Mouse (Mus musculus) ES-E14 (cell line): ENCODE measurements around the gene Ubtd2. TPM values are rescaled to one million over a fixed set of nuclear protein-coding genes. Genes with fewer than 3 reads are reported as not detected.

Experiments
- DNase-seq: peaks from one replicate; pipeline ENCODE4 v3.0.0-alpha.2; 2013; ENCODE audit warnings: low read depth, low spot score
- H3K27ac ChIP-seq: 2 replicates; pipeline ENCODE4 v1.5.1; 2012; ENCODE audit warnings: low read depth, mild to moderate bottlenecking, low read length, moderate library complexity, mixed read lengths; ENCODE audit not compliant: poor library complexity, insufficient read depth, severe bottlenecking
- H3K36me3 ChIP-seq: 2 replicates; pipeline ENCODE4 v1.6.1; 2012; ENCODE audit warnings: mild to moderate bottlenecking, low read length, moderate library complexity, mixed read lengths; ENCODE audit not compliant: control insufficient read depth, poor library complexity, insufficient read depth, severe bottlenecking
- H3K4me1 ChIP-seq, 2 experiments: fragments of 150-350 bp in 1 of 2; sonication (generic) in 1 of 2; 2 replicates each; pipeline ENCODE4 v1.6.1; 2012; ENCODE audit warnings: low read length in 2 of 2, mild to moderate bottlenecking in 1 of 2, mixed read lengths in 1 of 2; ENCODE audit not compliant: control insufficient read depth in 2 of 2, insufficient read depth in 2 of 2, poor library complexity in 1 of 2
- H3K4me3 ChIP-seq, 2 experiments: fragments of 150-350 bp in 1 of 2; sonication (generic) in 1 of 2; 2 replicates each; pipeline ENCODE4 v1.5.1; 2012; ENCODE audit warnings: low read length in 2 of 2, low read depth in 1 of 2, mild to moderate bottlenecking in 1 of 2, mixed read lengths in 1 of 2; ENCODE audit not compliant: insufficient read depth in 1 of 2, poor library complexity in 1 of 2, severe bottlenecking in 1 of 2
- H3K9ac ChIP-seq: 2 replicates; pipeline ENCODE4 v1.6.1; 2012; ENCODE audit warnings: low read depth, mild to moderate bottlenecking, low read length, mixed read lengths; ENCODE audit not compliant: poor library complexity, insufficient read depth, severe bottlenecking
- H3K9me3 ChIP-seq: fragments of 150-350 bp; sonication (generic); 2 replicates; pipeline ENCODE4 v1.6.1; 2012; ENCODE audit warnings: low read depth, mild to moderate bottlenecking, low read length; ENCODE audit not compliant: control insufficient read depth, insufficient read depth
- CHD2 ChIP-seq: IDR thresholded peaks from 2 replicates; pipeline ENCODE4 v1.6.1; 2014; ENCODE audit warnings: mild to moderate bottlenecking, low read depth, low read length, inconsistent platforms
- HCFC1 ChIP-seq: IDR thresholded peaks from 2 replicates; pipeline ENCODE4 v1.6.1; 2012; ENCODE audit warnings: low read length, inconsistent platforms, borderline replicate concordance; ENCODE audit not compliant: insufficient read depth
- MAFK ChIP-seq: IDR thresholded peaks from 2 replicates; pipeline ENCODE4 v1.6.1; 2014; ENCODE audit warnings: mild to moderate bottlenecking, low read depth, low read length, inconsistent platforms; ENCODE audit not compliant: insufficient read depth
- ZC3H11A ChIP-seq: IDR thresholded peaks from 2 replicates; pipeline ENCODE4 v1.6.1; 2012; ENCODE audit warnings: low read depth, mild to moderate bottlenecking, inconsistent platforms, low read length, borderline replicate concordance
- ZNF384 ChIP-seq: IDR thresholded peaks from 2 replicates; pipeline ENCODE4 v1.6.1; 2012; ENCODE audit warnings: low read depth, low read length, inconsistent platforms
- in situ Hi-C, 2 experiments: fragments of 600-800 bp; cut with MboI; formaldehyde crosslinking; loops; one replicate each; pipeline ENCODE4 v1.15.1; 2025; ENCODE audit warnings: low sequenced_read_pairs in 2 of 2, inconsistent platforms in 1 of 2; ENCODE audit not compliant: unreplicated experiment in 2 of 2
- total RNA-seq: library from RNA; depleted of rRNA; stranded (reverse); fragments of 300-350 nt; gene quantifications from 2 replicates; pipeline ENCODE4 v1.2.3, GENCODE M21; 2012; rRNA removed

Gene Ubtd2
- total RNA-seq: 15.2 and 18.3 TPM in 2 replicates

- peak; percentile 85 for DNase-seq
- in situ Hi-C loops: no loop called here
- TF ChIP-seq ZNF384: no peak
- no peak for TF ChIP-seq ZC3H11A
- no peak for TF ChIP-seq MAFK
- TF ChIP-seq CHD2: no peak
- no peak for TF ChIP-seq HCFC1
- no peaks in the 10 kb centered on the region for H3K4me1 ChIP-seq
- H3K4me3 ChIP-seq: peak within 1 kb of the TSS; percentile 89 to 99
- no peaks in the 10 kb centered on the region for H3K9me3 ChIP-seq
- H3K36me3 ChIP-seq: no peaks in the 10 kb centered on the region
- 0 out of 2 replicates have a peak within 1 kb of the TSS, but pooled peaks have one; percentile 42 for H3K27ac ChIP-seq
- H3K9ac ChIP-seq: peak within 1 kb of the TSS; percentile 90
Measured at GRCm38 (mm10) chr11:32454800-32455506, at the start of gene Ubtd2. TSS of gene Ubtd2 (plus strand) at chr11:32455370.

GRCm38 (mm10) chr11:32407863-32408262, 47.3 kb upstream of the Ubtd2 start:
- Histone ChIP-seq H3K4me1 (no peaks in the 10 kb centered on the region; a peak in 1 of 4 replicates), H3K9me3 (no peaks in the 10 kb centered on the region), H3K9ac (no peak overlapping the region), H3K27ac (no peak overlapping the region), H3K36me3 (no peaks in the 10 kb centered on the region), H3K4me3 (no peak overlapping the region)
- DNase-seq: no peak
- in situ Hi-C loops: no loop called here
- TF ChIP-seq HCFC1 (no peak), MAFK (no peak), CHD2 (no peak), ZNF384 (no peak), ZC3H11A (no peak)

- Histone ChIP-seq H3K4me1 (no peaks in the 10 kb centered on the region; a peak in 1 of 4 replicates), H3K4me3 (no peak overlapping the region), H3K9me3 (no peaks in the 10 kb centered on the region), H3K27ac (no peak overlapping the region), H3K9ac (no peak overlapping the region), H3K36me3 (no peaks in the 10 kb centered on the region; the same call in 1 of the 2 replicates)
- DNase-seq: no peak
- TF ChIP-seq CHD2 (no peak), ZC3H11A (no peak), MAFK (no peak), HCFC1 (no peak), ZNF384 (peak; percentile 78)
- in situ Hi-C loops: no loop called here
Measured at GRCm38 (mm10) chr11:32409052-32409451, 46.1 kb upstream of the Ubtd2 start.

GRCm38 (mm10) chr11:32409823-32410562, 45.2 kb upstream of the Ubtd2 start:
- no peaks in the 10 kb centered on the region; a peak in 1 of 4 replicates for H3K4me1 ChIP-seq
- TF ChIP-seq ZNF384 (no peak), CHD2 (no peak), ZC3H11A (no peak), HCFC1 (no peak), MAFK (no peak)
- DNase-seq: no peak
- no peaks in the 10 kb centered on the region for H3K9me3 ChIP-seq
- H3K27ac ChIP-seq: no peak overlapping the region
- no peak overlapping the region for H3K4me3 ChIP-seq
- in situ Hi-C loops: no loop called here
- H3K9ac ChIP-seq: no peak overlapping the region
- H3K36me3 ChIP-seq: no peaks in the 10 kb centered on the region; the same call in 1 of the 2 replicates
